Mouse (Mus musculus) thymus, postnatal 4 days (tissue): Measurements from ENCODE around the gene Higd2a.

ENCODE experiments used
- DNase-seq: peaks from one replicate; pipeline ENCODE4 v3.0.0; 2021

The Higd2a gene

DNA sequence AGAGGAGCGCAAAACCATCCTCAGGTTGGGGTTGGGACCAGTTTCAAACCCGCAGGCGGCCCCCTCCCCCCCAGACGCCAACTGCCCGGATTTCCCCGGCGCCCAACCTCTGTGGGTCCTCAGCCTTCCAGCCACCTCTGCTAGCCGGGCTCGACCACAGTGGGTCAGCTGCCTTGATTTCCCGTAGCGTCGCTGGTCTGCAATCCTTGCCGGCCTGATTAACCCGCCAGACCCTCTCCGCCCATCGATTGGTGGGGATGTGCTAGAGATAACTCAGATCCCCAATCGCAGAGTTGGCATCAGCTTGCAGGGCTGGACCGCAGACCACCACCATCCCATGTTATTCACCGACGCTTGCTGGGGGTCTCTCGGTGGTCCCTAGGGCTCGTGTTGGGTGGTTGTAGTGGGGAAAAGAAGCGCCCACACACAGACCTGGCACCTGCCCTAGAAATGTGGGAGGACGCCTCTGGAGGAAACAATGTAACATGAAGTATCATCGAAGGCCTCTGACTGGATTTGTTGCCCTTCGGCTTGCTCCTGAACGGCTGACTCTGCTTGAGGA lies 32.0 kb downstream of the Higd2a start:
- no peak for DNase-seq

DNA sequence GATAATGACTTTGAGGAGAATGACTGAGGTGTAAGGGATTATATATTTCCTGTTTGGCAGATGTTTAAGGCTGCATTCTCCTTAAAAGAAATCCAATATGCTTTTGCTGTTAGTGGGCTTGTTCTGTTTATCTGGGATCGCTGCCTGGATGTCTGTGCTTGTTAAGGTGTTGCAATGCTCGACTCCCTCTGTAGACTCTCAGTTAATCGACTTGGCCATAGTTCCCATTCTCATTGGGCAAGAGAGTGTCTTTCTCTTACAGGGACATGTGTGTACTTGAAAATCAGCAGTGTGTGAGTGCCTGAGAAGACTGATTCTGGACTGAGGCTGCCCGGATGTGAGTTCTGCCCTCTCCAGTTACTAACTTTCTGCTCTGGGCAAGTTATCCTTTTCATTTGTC lies 39.1 kb downstream of the Higd2a start:
- no peak for DNase-seq

DNA sequence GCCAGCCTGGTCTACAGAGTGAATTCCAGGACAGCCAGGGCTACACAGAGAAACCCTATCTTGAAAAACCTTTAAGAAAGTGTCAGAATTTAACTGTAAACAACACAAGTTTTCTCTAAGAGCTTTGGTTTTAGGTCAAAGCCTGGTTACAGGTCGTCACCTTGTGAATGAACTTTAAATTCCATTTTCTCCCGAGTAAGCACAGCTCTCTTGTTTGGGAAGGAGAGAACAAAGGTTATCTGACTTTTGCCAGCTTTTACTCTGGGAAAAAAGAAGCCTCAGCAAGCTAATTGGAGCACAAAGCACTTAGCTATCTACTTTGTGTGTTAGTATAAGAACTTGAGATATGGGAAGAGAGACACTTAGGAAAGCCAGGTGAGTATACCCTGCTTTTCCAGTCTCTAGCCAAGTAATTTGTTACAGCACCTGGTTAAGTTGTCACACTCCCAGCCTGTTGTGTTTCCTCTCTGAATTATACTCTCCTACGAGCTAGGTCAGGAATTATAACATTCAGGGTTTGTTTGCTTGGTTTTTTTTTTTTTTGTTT lies 42.8 kb downstream of the Higd2a start:
- DNase-seq: no peak

DNA sequence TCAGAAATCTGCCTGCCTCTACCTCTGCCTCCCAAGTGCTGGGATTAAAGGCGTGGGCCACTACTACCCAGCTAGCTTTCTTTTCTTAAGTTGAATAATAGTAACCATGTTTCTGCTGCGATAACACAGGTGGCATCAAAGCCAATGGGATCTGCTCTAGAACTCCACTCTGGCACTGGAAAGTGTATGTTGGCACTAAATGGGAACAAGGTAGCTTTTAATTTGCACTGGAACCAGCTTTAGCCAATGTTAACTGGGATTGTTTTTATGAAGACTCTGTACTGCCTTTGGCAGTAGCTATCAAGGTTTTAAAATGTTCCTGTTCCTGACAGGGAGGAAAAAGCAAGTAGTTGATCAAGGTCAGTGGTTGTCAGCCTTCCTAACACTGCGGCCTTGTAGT lies 45.0 kb downstream of the Higd2a start:
- DNase-seq: no peak
